8 mouse cellular contexts compared by ENCODE assay signal in the genomic region with DNA sequence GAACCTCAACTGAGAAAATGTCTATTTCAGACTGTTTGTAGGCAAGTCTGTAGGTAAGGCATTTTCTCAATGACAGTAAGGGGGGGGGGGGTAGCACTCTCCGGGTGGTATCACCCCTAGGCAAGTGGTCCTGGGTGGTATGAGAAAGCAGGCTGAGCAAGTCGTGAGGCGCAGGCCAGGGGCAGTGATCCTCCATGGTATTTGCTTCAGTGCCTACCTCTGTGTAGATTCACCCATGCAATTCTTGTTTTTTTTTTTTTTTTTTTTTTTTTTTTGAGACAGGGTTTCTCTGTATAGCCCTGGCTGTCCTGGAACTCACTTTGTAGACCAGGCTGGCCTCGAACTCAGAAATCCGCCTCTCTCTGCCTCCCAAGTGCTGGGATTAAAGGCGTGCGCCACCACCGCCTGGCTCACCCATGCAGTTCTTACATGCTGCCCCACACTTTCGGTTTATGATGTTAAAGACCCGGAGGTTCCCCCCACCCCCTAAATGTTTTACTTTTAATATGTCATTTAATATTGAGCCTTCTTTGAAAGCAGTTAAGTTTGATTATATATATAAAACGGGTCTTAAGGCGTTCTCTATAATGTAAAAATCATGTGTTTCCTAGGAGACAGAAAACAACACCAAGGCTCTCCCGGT. TPM values are rescaled to one million over a fixed set of nuclear protein-coding genes. Genes with fewer than 3 reads are reported as not detected.
A peak's percentile ranks its signal among the peaks of the same experiment; 100 is the strongest.
DNase-seq lines count a peak whose midpoint lies in the region; ATAC-seq and TF ChIP-seq lines count a peak whose summit lies in the region.

No protein-coding gene starts in this region.

- H3K27ac ChIP-seq in heart, embryonic 13.5 days (replicated peaks), result peak overlapping the region; percentile 81
- no peak overlapping the region for H3K27ac ChIP-seq in ES-Bruce4 (ENCODE audit: insufficient read depth, low read length)
- peak overlapping the region; percentile 90 for H3K27ac ChIP-seq in heart, embryonic 15.5 days
- H3K27ac ChIP-seq in macrophage, result peak overlapping the region; percentile 13; the same call in 1 of the 2 replicates

- H3K4me2 ChIP-seq in heart, embryonic 13.5 days, result peak overlapping the region; percentile 86
- H3K4me2 ChIP-seq in heart, embryonic 15.5 days, result peak overlapping the region; percentile 92

- no peak for DNase-seq in heart, adult 9 months (ENCODE audit: low spot score in 2 of 2)
- no peak for DNase-seq in layer of hippocampus, postnatal 14 days (ENCODE audit: low spot score in 2 of 2)

- H3K79me2 ChIP-seq in macrophage (ENCODE audit: inconsistent target), result no peaks in the 10 kb centered on the region

- H3K4me1 ChIP-seq in heart, embryonic 13.5 days, result peaks cover 9% of the 10 kb centered on the region; the same call in 1 of the 2 replicates
- H3K4me1 ChIP-seq in ES-Bruce4 (ENCODE audit: control insufficient read depth, insufficient read depth, low read length), result no peaks in the 10 kb centered on the region
- H3K4me1 ChIP-seq in heart, embryonic 15.5 days (replicated peaks), result peaks cover 5% of the 10 kb centered on the region; the same call in 1 of the 2 replicates

- H3K4me3 ChIP-seq in heart, embryonic 13.5 days, result peak overlapping the region; percentile 81
- H3K4me3 ChIP-seq in ES-Bruce4 (ENCODE audit: low read depth, low read length), result peak overlapping the region; percentile 77
- H3K4me3 ChIP-seq in heart, embryonic 15.5 days, result peak overlapping the region; percentile 92
- H3K4me3 ChIP-seq in macrophage (ENCODE audit: inconsistent target), result peak overlapping the region; percentile 71

- H3K9me3 ChIP-seq in heart, embryonic 13.5 days, result no peaks in the 10 kb centered on the region
- H3K9me3 ChIP-seq in ES-Bruce4 (replicated peaks; ENCODE audit: control insufficient read depth, insufficient read depth, low read length, poor library complexity, severe bottlenecking), result no peaks in the 10 kb centered on the region
- H3K9me3 ChIP-seq in heart, embryonic 15.5 days (replicated peaks), result no peaks in the 10 kb centered on the region

- peak overlapping the region; percentile 83 for H3K9ac ChIP-seq in heart, embryonic 13.5 days
- peak overlapping the region; percentile 73 for H3K9ac ChIP-seq in ES-Bruce4 (ENCODE audit: low read depth, poor library complexity, severe bottlenecking)
- H3K9ac ChIP-seq in heart, embryonic 15.5 days, result peak overlapping the region; percentile 81

- no peak for TF ChIP-seq EP300 in ES-Bruce4 (IDR thresholded peaks at IDR 0.05; ENCODE audit: insufficient read depth, low read depth, low read length)

- no peak for TF ChIP-seq CTCF in ES-Bruce4 (IDR thresholded peaks at IDR 0.05; ENCODE audit: low read depth, low read length)

- H3K36me3 ChIP-seq in heart, embryonic 13.5 days, result peaks cover 32% of the 10 kb centered on the region
- H3K36me3 ChIP-seq in ES-Bruce4 (ENCODE audit: control insufficient read depth, insufficient read depth, low read length, poor library complexity, severe bottlenecking), result no peaks in the 10 kb centered on the region
- peaks cover 14% of the 10 kb centered on the region; the same call in 1 of the 2 replicates for H3K36me3 ChIP-seq in heart, embryonic 15.5 days
- H3K36me3 ChIP-seq in macrophage (ENCODE audit: inconsistent target), result peaks cover 18% of the 10 kb centered on the region

- no peak for TF ChIP-seq POLR2A in ES-Bruce4 (IDR thresholded peaks at IDR 0.05; ENCODE audit: insufficient read depth, low read length)

- H3K27me3 ChIP-seq in heart, embryonic 13.5 days (replicated peaks), result no peaks in the 10 kb centered on the region
- H3K27me3 ChIP-seq in ES-Bruce4 (ENCODE audit: control insufficient read depth, insufficient read depth, low read length, poor library complexity, severe bottlenecking), result no peaks in the 10 kb centered on the region
- no peaks in the 10 kb centered on the region for H3K27me3 ChIP-seq in heart, embryonic 15.5 days

- no peak for ATAC-seq in heart, embryonic 13.5 days (ENCODE audit: extremely low read depth, insufficient number of reproducible peaks, low FRiP score, low TSS enrichment)
- ATAC-seq in heart, embryonic 15.5 days (replicated peaks; ENCODE audit: insufficient number of reproducible peaks, insufficient read depth, low FRiP score, low read depth), result no peak
- ATAC-seq in granulocyte monocyte progenitor cell, adult 5-6 weeks (replicated peaks; ENCODE audit: poor library complexity, severe bottlenecking), result no peak
- ATAC-seq in activated CD4-positive, CD25-positive, alpha-beta regulatory T cell, adult 4 months, result no peak

- 24% methylated on average over 13 of the region's 13 CpGs for WGBS in heart, embryonic 13.5 days
- WGBS in heart, embryonic 15.5 days, result 23% methylated on average over 13 of the region's 13 CpGs
- 33% methylated on average over 13 of the region's 13 CpGs for WGBS in macrophage (ENCODE audit: missing documents)

RNA-seq across cellular contexts. Expression of a gene that starts 1.3 kb away (rescaled TPM):
- 34.6 and 36.9 TPM in 2 replicates for polyA plus RNA-seq in heart, embryonic 13.5 days (2015; fragmentation: Nextera tagmentation; extraction: Ambion mirVana)
- polyA plus RNA-seq in ES-Bruce4 (2011; ENCODE audit: insufficient read depth, insufficient read length, low read depth, missing spikeins), result 56.9 and 58.9 TPM in 2 replicates
- 43.9 and 44.2 TPM in 2 replicates for polyA plus RNA-seq in heart, embryonic 15.5 days (2015; fragmentation: Nextera tagmentation; extraction: Ambion mirVana)
- 1 to 10 TPM in 23 of 26 experiments, under 1 TPM in 1, not detected in 2; 0.88 to 6.3 (median 3.4) TPM for total RNA-seq in macrophage (2018; cell fraction: chromatin; rRNA removed)
- 10 to 100 TPM in 1 of 26 experiments, 1 to 10 TPM in 25; 2.6 to 10.8 (median 6.7) TPM for total RNA-seq in macrophage (2018; cell fraction: cytosol; rRNA removed)
- total RNA-seq in macrophage (2018; cell fraction: nucleus; rRNA removed), result 10 to 100 TPM in 1 of 26 experiments, 1 to 10 TPM in 25; 1.3 to 12.0 (median 3.4) TPM
- 4.4 to 21.5 TPM (median 8.0 TPM) in 3 replicates for polyA plus RNA-seq in macrophage (2018)
- total RNA-seq in layer of hippocampus, postnatal 14 days (2021), result 10 to 100 TPM; 39.9 to 44.5 TPM
- 27.7 and 39.3 TPM in 2 replicates for total RNA-seq in granulocyte monocyte progenitor cell, adult 5-6 weeks (2014; fragmentation: Nextera tagmentation)
- total RNA-seq in granulocyte monocyte progenitor cell, adult 5-6 weeks (2017), result 63.1 and 118 TPM in 2 replicates
- polyA plus RNA-seq in activated CD4-positive, CD25-positive, alpha-beta regulatory T cell, adult 4 months (2017; shearing (Covaris generic)), result 10 to 100 TPM; 19.6 to 28.3 TPM
